Mouse (Mus musculus) midbrain, postnatal 0 days (tissue): Measurements from ENCODE around the gene Rpap1. TPM values are rescaled to one million over a fixed set of nuclear protein-coding genes. Genes with fewer than 3 reads are reported as not detected.

Source experiments
- ATAC-seq: fragments of 200-750 bp; cut with Nextera tagmentation; 2 replicates; pipeline ENCODE4 v1.8.0; 2017; ENCODE audit warnings: moderate number of reproducible peaks, mild to moderate bottlenecking, moderate TSS enrichment, moderate library complexity; ENCODE audit not compliant: low FRiP score
- DNase-seq: peaks from one replicate; pipeline ENCODE4 v3.0.0-alpha.2; 2015; ENCODE audit warnings: low spot score
- H3K27ac ChIP-seq: fragments of 300-500 bp; sonication (generic); 2 replicates; pipeline ENCODE4 v1.5.1; 2014; ENCODE audit warnings: low read depth, mild to moderate bottlenecking, low read length, mixed read lengths
- H3K27me3 ChIP-seq: fragments of 300-500 bp; sonication (generic); 2 replicates; pipeline ENCODE4 v1.6.1; 2014; ENCODE audit warnings: low read length, control low read depth, mixed read lengths; ENCODE audit not compliant: insufficient read depth
- H3K36me3 ChIP-seq: fragments of 300-500 bp; sonication (generic); 2 replicates; pipeline ENCODE4 v1.6.1; 2014; ENCODE audit warnings: low read length, control low read depth, mixed read lengths; ENCODE audit not compliant: insufficient read depth
- H3K4me1 ChIP-seq: fragments of 300-500 bp; sonication (generic); 2 replicates; pipeline ENCODE4 v1.6.1; 2014; ENCODE audit warnings: mild to moderate bottlenecking, control low read depth, antibody characterized with exemption, low read length, mixed read lengths; ENCODE audit not compliant: insufficient read depth
- H3K4me2 ChIP-seq: fragments of 300-500 bp; sonication (generic); 2 replicates; pipeline ENCODE4 v1.6.1; 2014; ENCODE audit warnings: low read depth, mild to moderate bottlenecking, low read length, mixed read lengths; ENCODE audit not compliant: poor library complexity, severe bottlenecking
- H3K4me3 ChIP-seq: fragments of 300-500 bp; sonication (generic); 2 replicates; pipeline ENCODE4 v1.5.1; 2014; ENCODE audit warnings: low read depth, mild to moderate bottlenecking, low read length, moderate library complexity
- H3K9ac ChIP-seq: fragments of 300-500 bp; sonication (generic); replicated peaks from 2 replicates; pipeline ENCODE4 v1.6.1; 2014; ENCODE audit warnings: mild to moderate bottlenecking, low read length, moderate library complexity, mixed read lengths; ENCODE audit not compliant: poor library complexity, severe bottlenecking
- H3K9me3 ChIP-seq: fragments of 300-500 bp; sonication (generic); 2 replicates; pipeline ENCODE4 v1.6.1; 2016; ENCODE audit warnings: low read length, control low read depth
- CTCF ChIP-seq: IDR thresholded peaks from 2 replicates; pipeline ENCODE4 v1.5.1; 2016; ENCODE audit warnings: antibody characterized with exemption, mild to moderate bottlenecking
- WGBS: fragments of 180-500 bp; shearing (Covaris S2); extraction: QIAGEN DNeasy Blood & Tissue Kit; methylation state at CpG from one replicate; pipeline ENCODE4 v1.1.7; 2014; 5-methylcytosine and 5-hydroxymethylcytosine counted together
- polyA plus RNA-seq: library from polyadenylated mRNA; unstranded; fragments of >200 nt; fragmentation: Nextera tagmentation; extraction: Ambion mirVana; gene quantifications from 2 replicates; pipeline ENCODE4 v1.2.1, GENCODE M21; 2015
- total RNA-seq: library from RNA; depleted of rRNA; stranded (reverse); fragments of >200 nt; gene quantifications from 2 replicates; pipeline ENCODE4 v1.2.3, GENCODE M21; 2014

The Rpap1 gene
- total and polyA plus RNA-seq, 2 experiments from 2014 or later, result 11.1 to 16.0 TPM

DNA sequence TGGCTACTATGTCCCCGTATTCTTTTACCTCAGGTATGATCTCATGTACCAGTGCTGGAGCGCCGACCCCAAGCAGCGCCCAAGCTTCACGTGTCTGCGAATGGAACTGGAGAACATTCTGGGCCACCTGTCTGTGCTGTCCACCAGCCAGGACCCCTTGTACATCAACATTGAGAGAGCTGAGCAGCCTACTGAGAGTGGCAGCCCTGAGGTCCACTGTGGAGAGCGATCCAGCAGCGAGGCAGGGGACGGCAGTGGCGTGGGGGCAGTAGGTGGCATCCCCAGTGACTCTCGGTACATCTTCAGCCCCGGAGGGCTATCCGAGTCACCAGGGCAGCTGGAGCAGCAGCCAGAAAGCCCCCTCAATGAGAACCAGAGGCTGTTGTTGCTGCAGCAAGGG lies 29.3 kb upstream of the Rpap1 start:
- WGBS, result 94% methylated on average over 13 of the region's 13 CpGs

DNA sequence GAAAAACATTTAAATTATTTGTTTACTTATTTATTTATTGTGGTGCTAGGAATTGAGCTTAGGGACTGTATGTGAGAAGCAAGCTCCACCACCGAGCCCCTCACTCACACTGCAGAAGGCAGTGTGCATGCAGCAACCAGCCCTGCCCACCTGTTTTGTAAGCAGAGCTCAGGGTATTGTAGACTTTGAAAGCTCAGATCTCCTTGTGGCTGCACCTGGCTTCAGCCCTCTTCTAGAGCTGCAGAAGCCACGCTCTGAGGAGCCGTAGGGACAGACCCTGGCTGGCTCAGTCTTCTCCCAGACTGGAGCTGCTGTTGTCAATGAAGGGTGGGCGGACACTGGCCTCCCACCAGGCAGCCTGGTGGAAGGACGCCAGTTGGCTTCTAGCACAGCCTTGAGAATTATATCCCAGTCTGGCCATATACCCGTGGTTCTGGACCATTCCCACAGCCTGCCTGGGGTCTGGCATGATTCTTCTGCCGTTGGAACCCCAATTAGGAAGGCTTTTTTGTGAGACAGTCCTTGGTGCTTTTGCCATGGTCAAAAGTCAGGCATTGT lies 27.1 kb upstream of the Rpap1 start:
- H3K4me2 ChIP-seq, result no peak overlapping the region
- no peak overlapping the region for H3K27ac ChIP-seq
- peak; percentile 70; the same call in 1 of the 2 replicates for ATAC-seq
- DNase-seq, result peak; percentile 88
- H3K27me3 ChIP-seq, result no peaks in the 10 kb centered on the region
- TF ChIP-seq CTCF, result no peak
- WGBS, result 66% methylated on average over 7 of the region's 7 CpGs
- H3K4me3 ChIP-seq, result no peak overlapping the region
- no peaks in the 10 kb centered on the region for H3K4me1 ChIP-seq
- peaks cover 36% of the 10 kb centered on the region for H3K36me3 ChIP-seq
- no peak overlapping the region for H3K9ac ChIP-seq
- no peaks in the 10 kb centered on the region for H3K9me3 ChIP-seq

More for the DNA sequence above, 29.3 kb upstream of the Rpap1 start:
- DNase-seq, result no peak
- Histone ChIP-seq H3K9ac (no peak overlapping the region), H3K36me3 (peaks cover 17% of the 10 kb centered on the region), H3K27ac (no peak overlapping the region), H3K9me3 (no peaks in the 10 kb centered on the region), H3K4me1 (no peaks in the 10 kb centered on the region), H3K4me3 (no peak overlapping the region), H3K27me3 (no peaks in the 10 kb centered on the region), H3K4me2 (no peak overlapping the region)
- no peak for TF ChIP-seq CTCF
- no peak for ATAC-seq

DNA sequence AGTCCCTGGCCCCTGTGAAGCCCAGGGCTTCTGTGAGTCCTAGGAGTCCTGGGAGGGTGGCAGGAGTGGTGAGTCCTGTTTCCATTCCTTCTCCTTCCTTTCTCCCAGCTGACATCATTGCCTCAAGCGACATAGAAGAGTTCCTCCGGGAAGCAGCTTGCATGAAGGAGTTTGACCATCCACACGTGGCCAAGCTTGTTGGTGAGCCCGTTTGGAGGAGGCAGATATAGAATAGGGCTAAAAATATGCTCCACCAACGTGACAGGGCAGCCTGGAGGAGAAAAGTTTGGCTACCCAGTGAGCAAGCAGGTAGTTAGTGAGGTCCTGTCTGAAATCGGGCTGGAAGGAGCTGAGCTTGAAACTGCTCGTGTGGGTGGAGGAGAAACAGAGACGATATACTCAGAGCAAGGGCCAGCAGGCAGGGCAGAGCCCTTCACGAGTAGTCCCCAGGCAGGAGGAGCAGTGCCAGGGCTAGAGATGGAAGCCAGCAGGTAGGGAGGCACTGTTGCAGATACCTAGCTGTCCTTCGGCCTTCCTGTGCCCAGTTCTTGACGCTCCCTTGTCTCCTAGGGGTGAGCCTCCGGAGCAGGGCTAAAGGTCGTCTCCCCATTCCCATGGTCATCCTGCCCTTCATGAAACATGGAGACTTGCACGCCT lies 24.3 kb upstream of the Rpap1 start:
- Histone ChIP-seq H3K4me1 (no peaks in the 10 kb centered on the region), H3K9me3 (no peaks in the 10 kb centered on the region), H3K27me3 (no peaks in the 10 kb centered on the region), H3K27ac (no peak overlapping the region), H3K4me2 (no peak overlapping the region), H3K4me3 (no peak overlapping the region), H3K9ac (no peak overlapping the region), H3K36me3 (peaks cover 36% of the 10 kb centered on the region)
- ATAC-seq (no peak), DNase-seq (no peak)
- TF ChIP-seq CTCF, result no peak
- WGBS, result 90% methylated on average over 14 of the region's 14 CpGs

DNA sequence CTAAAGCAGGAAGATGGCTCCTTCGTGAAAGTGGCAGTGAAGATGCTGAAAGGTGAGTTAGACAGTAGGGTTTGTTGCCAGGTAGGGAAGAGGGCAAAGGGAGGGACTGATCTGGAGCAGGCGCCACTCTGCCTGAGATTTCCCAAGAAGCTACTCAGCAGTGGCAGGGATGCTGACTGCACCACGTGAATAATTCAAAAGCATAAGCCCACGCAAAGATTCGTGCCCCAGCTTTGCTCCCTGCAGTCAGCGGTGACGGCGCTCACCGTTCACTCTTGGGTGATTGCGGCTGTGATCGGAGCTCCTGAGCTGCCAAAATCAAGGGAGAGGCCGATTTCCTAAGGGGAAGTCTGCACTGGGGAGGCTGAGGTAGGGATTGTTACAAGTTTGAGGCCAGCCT lies 23.6 kb upstream of the Rpap1 start:
- TF ChIP-seq CTCF, result no peak
- no peak for DNase-seq
- no peak overlapping the region for H3K9ac ChIP-seq
- no peak for ATAC-seq
- no peaks in the 10 kb centered on the region for H3K4me1 ChIP-seq
- WGBS, result 66% methylated on average over 12 of the region's 12 CpGs
- H3K4me3 ChIP-seq, result no peak overlapping the region
- H3K36me3 ChIP-seq, result peaks cover 35% of the 10 kb centered on the region
- no peaks in the 10 kb centered on the region for H3K9me3 ChIP-seq
- no peak overlapping the region for H3K4me2 ChIP-seq
- no peaks in the 10 kb centered on the region for H3K27me3 ChIP-seq
- H3K27ac ChIP-seq, result no peak overlapping the region

DNA sequence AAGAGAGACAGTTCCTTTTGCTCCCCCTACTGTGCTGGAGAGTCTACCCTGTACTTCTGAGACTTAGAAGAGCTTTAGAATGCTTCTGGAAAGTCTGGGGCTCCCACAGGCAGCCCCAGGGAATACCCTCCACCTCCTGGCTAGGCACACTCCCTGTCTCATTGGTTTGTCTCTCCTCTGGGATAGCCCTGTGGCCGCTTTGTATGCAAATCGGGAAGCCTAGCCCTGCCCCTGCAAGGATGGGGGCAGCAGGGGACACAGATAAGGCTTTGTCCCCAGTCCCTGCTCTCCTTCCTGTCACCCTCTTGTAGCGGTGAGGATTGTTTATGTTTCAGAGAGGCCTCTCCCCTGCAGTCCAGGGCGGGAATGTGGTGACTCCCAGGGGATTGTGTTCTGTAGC lies 21.5 kb upstream of the Rpap1 start:
- Histone ChIP-seq H3K4me2 (no peak overlapping the region), H3K4me1 (no peaks in the 10 kb centered on the region), H3K27me3 (no peaks in the 10 kb centered on the region), H3K9me3 (no peaks in the 10 kb centered on the region), H3K4me3 (no peak overlapping the region), H3K27ac (no peak overlapping the region), H3K36me3 (peaks cover 39% of the 10 kb centered on the region), H3K9ac (no peak overlapping the region)
- ATAC-seq (no peak), DNase-seq (no peak)
- WGBS, result 52% methylated on average over 4 of the region's 4 CpGs
- TF ChIP-seq CTCF, result no peak

DNA sequence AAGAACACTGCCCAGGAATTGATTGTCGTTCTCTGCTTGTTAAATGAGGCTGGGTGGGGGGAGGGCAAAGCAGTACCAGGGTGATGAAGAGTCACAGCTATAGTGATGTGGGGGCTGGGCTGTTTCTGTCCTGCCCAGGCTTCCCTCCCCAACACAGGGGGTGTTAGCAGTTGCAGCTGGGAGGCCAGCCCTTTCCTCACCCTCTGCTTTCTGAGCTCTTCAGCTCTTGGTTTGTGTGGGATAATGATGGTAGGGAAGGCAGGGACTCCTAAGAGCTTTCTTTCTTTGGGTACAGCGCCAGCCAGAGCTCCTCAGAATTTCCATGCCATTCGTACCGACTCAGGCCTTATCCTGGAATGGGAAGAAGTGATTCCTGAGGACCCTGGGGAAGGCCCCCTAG lies 21.1 kb upstream of the Rpap1 start:
- Histone ChIP-seq H3K4me1 (no peaks in the 10 kb centered on the region), H3K27me3 (no peaks in the 10 kb centered on the region), H3K9me3 (no peaks in the 10 kb centered on the region), H3K27ac (no peak overlapping the region), H3K4me3 (no peak overlapping the region), H3K4me2 (no peak overlapping the region), H3K36me3 (peaks cover 39% of the 10 kb centered on the region), H3K9ac (no peak overlapping the region)
- DNase-seq (no peak), ATAC-seq (no peak)
- WGBS, result 50% methylated on average over 4 of the region's 4 CpGs
- TF ChIP-seq CTCF, result no peak
